Mouse (Mus musculus) T-helper 2 cell (primary cell): Measurements from ENCODE around the gene Calhm2.

Experiments
- in situ Hi-C: fragments of 300-600 bp; cut with MboI, MseI; formaldehyde crosslinking; loops from one replicate; pipeline ENCODE4 v1.15.1; 2025; ENCODE audit warnings: high pct_unique_total_duplicates

Gene Calhm2

GRCm38 (mm10) chr19:47137771-47138421 is at the start of gene Calhm2:
Gene Calhm2, minus strand, starts transcription at chr19:47138294.
- in situ Hi-C loops = no loop called here

- in situ Hi-C loops = no loop called here
Measured at GRCm38 (mm10) chr19:47186514-47187275, 48.6 kb upstream of the Calhm2 start.

GRCm38 (mm10) chr19:47184736-47185135 is 46.6 kb upstream of the Calhm2 start:
- in situ Hi-C loops = no loop called here

GRCm38 (mm10) chr19:47184221-47184620 is 46.1 kb upstream of the Calhm2 start:
- in situ Hi-C loops = no loop called here

GRCm38 (mm10) chr19:47180011-47180410 is 41.9 kb upstream of the Calhm2 start:
- in situ Hi-C loops = no loop called here

- in situ Hi-C loops = no loop called here
Measured at GRCm38 (mm10) chr19:47179272-47179809, 41.2 kb upstream of the Calhm2 start.

GRCm38 (mm10) chr19:47178431-47179271 is 40.6 kb upstream of the Calhm2 start, which contains the start of gene Neurl1a:
Gene Neurl1a, plus strand, starts transcription at chr19:47178820.
- in situ Hi-C loops = no loop called here

- in situ Hi-C loops = no loop called here
Measured at GRCm38 (mm10) chr19:47178001-47178400, 39.9 kb upstream of the Calhm2 start.

GRCm38 (mm10) chr19:47176916-47177505 is 38.9 kb upstream of the Calhm2 start:
- in situ Hi-C loops = no loop called here

- in situ Hi-C loops = no loop called here
Measured at GRCm38 (mm10) chr19:47175472-47175871, 37.4 kb upstream of the Calhm2 start.

- in situ Hi-C loops = no loop called here
Measured at GRCm38 (mm10) chr19:47174515-47174914, 36.4 kb upstream of the Calhm2 start.

- in situ Hi-C loops = loop anchor here (5.0 kb wide), 1 partner anchor 42 kb away; no protein-coding TSS in a partner anchor
Measured at GRCm38 (mm10) chr19:47168793-47169412, 30.8 kb upstream of the Calhm2 start.

- in situ Hi-C loops = loop anchor here (5.0 kb wide), 1 partner anchor 41 kb away; no protein-coding TSS in a partner anchor
Measured at GRCm38 (mm10) chr19:47168223-47168622, 30.1 kb upstream of the Calhm2 start.

GRCm38 (mm10) chr19:47167617-47168214 is 29.6 kb upstream of the Calhm2 start:
- in situ Hi-C loops = loop anchor here (5.0 kb wide), 1 partner anchor 40 kb away; no protein-coding TSS in a partner anchor

- in situ Hi-C loops = loop anchor here (5.0 kb wide), 1 partner anchor 39 kb away; no protein-coding TSS in a partner anchor
Measured at GRCm38 (mm10) chr19:47166758-47167157, 28.7 kb upstream of the Calhm2 start.

GRCm38 (mm10) chr19:47163176-47163744 is 25.2 kb upstream of the Calhm2 start:
- in situ Hi-C loops = no loop called here

GRCm38 (mm10) chr19:47161669-47162068 is 23.6 kb upstream of the Calhm2 start:
- in situ Hi-C loops = no loop called here

- in situ Hi-C loops = no loop called here
Measured at GRCm38 (mm10) chr19:47157664-47158063, 19.6 kb upstream of the Calhm2 start, which contains the start of gene Calhm3. Gene Calhm3, minus strand, starts transcription at chr19:47157764.

GRCm38 (mm10) chr19:47153767-47154166 is 15.7 kb upstream of the Calhm2 start:
- in situ Hi-C loops = no loop called here

- in situ Hi-C loops = no loop called here
Measured at GRCm38 (mm10) chr19:47152062-47152369, 13.9 kb upstream of the Calhm2 start.
